Mouse (Mus musculus): ENCODE measurements at regions not wholly inside any gene's neighbourhood (a gene's known extent, or its start where the extent isn't known, plus 50 kb on each side); places are given as distances from the start of the nearest gene placed in this dataset.

GRCm38 (mm10) chr1:155493799-155494198 is 64.1 kb upstream of the Acbd6 start:
- TF ChIP-seq POLR2A (IDR thresholded peaks at IDR 0.05; ENCODE audit: low read depth, low read length), result no peak
- no peak for TF ChIP-seq CTCF (IDR thresholded peaks at IDR 0.05; ENCODE audit: borderline replicate concordance, insufficient read depth, low read length)
